Mouse (Mus musculus): ENCODE data around the gene Ythdf2.

Gene Ythdf2

GRCm38 (mm10) chr4:132209299-132209698, 2.8 kb downstream of the Ythdf2 start:
- DNase-seq (ENCODE audit: low spot score) = no peak

DNA sequence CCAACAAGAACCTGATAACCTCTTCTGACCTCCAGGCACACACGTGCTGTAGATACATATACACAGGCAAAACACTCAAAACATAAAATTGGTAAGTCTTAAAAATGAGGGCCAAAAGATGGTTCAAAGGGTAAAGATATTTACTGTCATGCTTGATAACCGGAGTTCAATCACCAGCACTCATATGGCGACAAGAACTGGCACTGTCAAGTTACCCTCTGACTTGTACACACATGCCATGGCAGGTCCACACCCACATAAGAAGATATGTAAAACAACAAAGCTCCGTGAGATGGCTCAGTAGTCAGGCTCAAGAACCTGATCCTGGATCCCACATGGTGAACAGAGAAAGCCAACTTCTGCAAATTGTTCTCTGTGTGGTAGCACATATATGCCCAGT, 4.8 kb downstream of the Ythdf2 start:
- DNase-seq (ENCODE audit: low spot score) = no peak

DNA sequence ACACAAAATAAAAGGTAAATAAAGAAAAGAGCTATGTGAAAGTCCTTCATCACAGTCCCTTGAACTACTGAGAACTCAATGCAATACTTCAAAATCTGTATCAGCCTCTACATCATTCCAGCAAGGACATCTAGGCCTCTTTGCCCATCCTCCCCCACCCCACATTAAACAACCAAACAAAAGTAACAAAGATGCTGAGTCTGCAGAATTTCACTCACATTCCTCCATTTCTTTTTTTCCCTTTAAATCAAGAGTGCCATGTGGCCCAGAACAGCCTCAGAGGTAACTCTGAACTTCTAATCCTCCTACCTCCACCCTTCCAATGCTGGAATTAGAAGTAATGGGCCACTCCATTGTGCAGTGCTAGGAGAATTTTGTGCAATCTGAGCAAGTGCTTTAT, 13.3 kb downstream of the Ythdf2 start:
- DNase-seq (ENCODE audit: low spot score) = no peak

DNA sequence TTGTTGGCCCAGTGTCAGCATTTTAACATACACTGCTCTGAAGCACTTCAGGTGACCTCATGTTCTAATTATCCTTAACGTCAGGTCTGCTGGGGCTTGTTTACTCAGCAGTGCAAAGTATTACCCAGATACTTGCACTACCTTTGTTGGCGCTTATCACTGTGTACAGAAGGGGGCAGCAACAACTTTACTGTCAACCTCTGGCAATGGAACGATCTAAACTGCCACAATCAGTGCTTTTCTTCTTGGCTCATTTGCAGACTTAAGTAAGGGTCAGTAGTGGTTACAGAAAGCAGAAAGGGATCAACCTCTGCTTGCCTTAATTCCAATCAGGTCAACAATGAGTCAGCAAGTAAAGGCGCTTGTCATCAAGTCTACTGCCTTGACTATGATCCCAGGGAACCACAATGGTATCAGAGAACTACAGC, 13.8 kb downstream of the Ythdf2 start:
- DNase-seq (ENCODE audit: low spot score) = peak; percentile 46

DNA sequence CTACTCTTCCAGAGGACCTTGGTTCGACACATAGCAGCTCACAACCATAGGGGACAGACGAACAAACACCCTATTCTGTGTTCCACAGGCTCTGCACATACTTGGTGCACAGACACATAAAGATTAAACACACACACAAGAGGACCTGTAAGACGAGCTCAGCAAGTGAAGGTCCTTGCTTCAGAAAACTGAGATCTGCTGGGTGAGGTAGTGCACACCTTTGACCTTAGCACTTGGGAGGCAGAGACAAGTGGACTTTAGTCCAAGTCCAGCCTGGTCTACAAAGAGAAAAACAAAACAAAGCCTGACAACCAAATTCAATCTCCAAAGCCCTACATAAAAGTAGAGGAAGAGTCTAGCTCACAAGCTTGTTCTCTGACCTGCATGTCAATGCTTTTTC, 17.1 kb downstream of the Ythdf2 start:
- no peak for DNase-seq (ENCODE audit: low spot score)

GRCm38 (mm10) chr4:132194373-132194772, 17.7 kb downstream of the Ythdf2 start:
- no peak for DNase-seq (ENCODE audit: low spot score)

DNA sequence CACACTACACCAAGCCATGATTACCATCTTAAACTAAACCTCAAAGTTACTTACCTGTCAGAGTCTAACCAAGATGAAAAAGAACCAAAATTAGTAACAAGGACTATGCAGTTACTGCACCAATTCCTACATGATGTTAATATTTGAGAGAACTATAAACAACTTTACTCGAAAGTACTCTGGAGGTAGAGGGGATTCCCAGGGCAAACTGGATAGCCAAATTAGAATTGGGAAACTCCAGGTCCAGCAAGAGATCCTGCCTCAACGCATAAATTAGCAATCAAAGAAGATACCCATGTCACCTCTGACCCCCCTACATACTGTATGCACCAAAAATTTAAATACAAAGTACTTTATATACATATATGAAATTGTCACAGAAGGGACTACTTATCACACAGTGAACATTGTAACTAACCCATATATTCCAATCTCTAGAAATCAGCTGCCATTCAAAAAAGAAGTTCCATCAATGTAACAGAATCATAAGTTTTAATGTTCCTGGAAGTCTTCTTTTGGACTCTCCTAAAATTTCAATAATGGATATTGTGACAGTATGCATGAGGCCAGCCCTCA, 24.2 kb downstream of the Ythdf2 start:
- DNase-seq (ENCODE audit: low spot score) = no peak

GRCm38 (mm10) chr4:132183162-132183561, 28.9 kb downstream of the Ythdf2 start:
- no peak for DNase-seq (ENCODE audit: low spot score)

GRCm38 (mm10) chr4:132181721-132182658, 30.1 kb downstream of the Ythdf2 start:
- no peak for DNase-seq (ENCODE audit: low spot score)

DNA sequence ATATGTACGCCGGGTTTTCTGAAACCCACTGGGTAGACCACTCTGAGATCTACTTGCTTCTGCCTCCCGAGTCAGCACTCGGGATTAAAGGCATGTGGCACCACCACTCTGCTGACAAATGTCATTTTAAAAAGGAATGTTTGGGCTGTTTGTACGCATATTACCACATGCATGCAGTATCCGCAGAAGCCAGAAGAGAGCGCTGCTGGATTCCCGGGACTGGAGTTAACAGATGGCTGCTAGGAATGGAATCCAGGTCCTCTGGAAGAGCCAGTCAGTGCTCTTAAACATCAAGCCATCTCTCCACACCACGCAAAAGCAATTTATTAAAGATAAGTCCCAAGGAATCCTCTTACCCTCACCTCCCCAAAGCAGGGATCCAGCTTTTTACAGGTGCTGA, 31.4 kb downstream of the Ythdf2 start:
- DNase-seq (ENCODE audit: low spot score) = peak; percentile 57

DNA sequence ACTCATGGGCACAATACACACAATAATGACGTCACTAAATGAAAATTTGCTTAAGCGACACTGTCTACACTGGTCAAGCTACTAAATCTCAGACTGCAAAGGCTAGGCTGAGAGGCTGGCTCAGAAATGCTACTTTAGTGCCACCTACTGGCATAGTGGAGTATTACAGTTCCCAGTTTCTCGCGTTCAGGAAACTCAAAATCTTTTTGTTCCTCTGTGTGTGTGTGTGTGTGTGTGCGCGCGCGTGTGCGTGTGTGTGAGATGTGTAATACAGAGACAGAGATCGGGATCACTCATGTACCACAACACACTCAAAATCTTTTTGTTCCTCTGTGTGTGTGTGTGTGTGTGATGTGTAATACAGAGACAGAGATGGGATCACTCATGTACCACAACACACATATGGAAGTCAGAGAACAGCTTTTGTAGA, 33.5 kb downstream of the Ythdf2 start:
- peak; percentile 67 for DNase-seq (ENCODE audit: low spot score)

DNA sequence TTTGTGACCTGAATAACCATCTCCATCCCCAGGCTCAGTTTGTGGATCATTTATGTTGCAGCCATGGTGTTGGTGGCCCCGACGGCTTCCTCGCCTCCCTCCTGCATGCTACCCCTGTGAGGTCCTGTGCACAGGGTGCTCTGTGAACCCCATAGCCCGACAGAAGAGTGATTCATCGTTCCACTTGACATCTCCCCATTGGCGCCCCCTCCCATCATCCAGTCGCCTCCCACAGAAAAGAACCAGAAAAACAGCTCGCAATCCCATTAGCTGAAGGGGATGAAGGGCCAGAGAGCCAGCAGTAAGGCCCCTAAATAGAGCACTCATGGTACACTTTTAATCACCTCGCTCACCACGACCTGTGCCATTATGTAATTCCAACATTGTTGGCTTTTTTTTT, 35.6 kb downstream of the Ythdf2 start:
- no peak for DNase-seq (ENCODE audit: low spot score)

- DNase-seq (ENCODE audit: low spot score) = no peak
These were observed 41.2 kb downstream of the Ythdf2 start for GRCm38 (mm10) chr4:132170891-132171290.

DNA sequence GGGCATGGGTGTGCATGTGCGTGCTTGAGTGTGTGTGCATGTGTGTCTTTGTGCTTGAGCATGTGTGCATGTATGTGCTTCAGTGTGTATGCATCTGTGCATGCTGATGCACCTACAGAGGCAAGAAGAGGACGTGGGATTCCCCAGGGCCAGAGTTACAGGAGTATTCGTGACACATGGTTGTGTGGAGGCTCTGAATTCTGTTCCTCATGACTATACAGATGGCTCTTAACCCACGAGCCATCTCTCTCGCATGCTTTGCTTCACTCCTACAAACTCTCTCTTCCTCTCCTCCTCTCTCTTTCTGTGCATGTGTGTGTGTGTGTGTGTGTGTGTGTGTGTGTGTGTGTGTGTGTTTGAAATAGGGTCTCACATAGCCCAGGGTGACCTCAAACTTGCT, 42.3 kb downstream of the Ythdf2 start:
- no peak for DNase-seq (ENCODE audit: low spot score)

GRCm38 (mm10) chr4:132169271-132169670, 42.8 kb downstream of the Ythdf2 start:
- DNase-seq (ENCODE audit: low spot score) = no peak

- DNase-seq (ENCODE audit: low spot score) = no peak
These were observed 44.7 kb downstream of the Ythdf2 start for GRCm38 (mm10) chr4:132167436-132167835.

DNA sequence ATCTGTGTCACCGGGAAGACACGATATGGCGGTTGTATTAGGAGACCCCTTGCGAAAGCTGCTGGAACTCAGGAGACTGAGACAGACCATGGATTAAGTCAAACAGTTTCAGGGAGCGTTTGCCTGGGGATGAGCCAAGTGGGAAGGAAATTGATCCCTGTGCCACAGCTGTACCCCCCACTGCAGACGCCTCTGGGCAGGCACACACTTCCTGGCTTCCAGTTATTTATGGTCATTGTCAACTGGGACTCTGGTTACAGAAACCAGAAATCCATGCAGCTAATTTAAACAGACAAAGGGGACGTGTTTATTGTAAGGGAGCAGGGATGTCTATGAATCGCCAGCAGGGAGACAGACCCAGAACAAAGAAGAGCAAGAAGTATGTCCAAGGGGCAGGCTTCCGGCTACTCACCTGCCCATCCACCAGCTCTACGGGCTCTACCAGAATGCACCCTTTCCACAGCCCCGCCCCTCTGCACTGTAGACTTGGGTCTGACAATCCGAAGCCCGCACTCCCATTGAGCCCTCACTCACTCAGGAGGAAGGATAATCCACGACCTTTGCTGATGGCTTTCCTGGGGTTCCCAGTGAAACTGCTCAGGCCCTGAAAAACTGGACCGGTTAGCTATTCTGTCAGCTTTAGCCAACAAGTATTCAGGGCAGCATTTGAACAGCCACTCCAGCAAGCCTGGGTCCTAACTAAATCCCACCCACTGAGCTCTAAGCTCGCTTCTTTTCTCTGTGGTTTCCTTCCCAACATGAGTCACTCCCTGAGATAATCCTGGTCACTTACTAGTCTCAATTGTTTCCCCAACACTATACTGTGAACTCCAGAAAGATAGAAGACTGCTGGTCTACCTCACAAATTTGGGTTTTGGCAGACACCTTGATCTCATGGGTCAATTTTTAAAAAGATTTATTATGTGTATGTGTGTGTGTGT, 45.5 kb downstream of the Ythdf2 start:
- DNase-seq (ENCODE audit: low spot score) = no peak

GRCm38 (mm10) chr4:132165691-132166090, 46.4 kb downstream of the Ythdf2 start:
- DNase-seq (ENCODE audit: low spot score) = no peak

DNA sequence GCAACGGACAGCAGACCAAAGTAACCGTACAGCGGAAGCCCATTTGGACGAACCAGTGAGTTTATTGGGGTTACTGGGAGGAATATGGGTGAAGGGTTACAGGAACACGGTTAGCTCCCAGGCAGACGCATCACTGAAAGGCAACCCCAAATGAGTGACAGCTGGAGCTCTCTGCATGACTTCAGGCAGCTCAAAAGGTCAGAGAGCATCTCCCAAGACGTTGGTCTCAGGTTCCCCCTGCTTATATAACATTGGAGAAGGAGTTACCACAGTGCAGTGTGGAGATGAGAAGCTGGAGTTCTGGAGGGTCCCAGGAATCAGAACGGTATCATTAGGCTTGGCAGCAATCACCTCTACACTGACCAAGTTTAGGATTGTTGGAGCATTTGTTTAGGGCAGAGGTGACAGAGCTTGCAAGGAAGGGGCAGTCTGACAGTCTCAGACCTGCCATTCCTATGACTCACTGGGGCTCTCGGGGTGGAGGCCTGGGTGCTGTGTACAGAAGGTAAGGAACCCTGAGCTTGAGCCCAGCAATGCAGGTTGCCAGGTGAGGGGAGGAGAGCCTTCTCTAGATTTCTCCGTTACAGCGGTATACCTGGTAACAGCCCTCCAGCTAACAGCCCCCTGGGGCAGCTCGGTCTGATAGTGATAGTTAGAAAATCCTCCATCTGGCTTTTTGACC, 55.0 kb downstream of the Ythdf2 start:
- DNase-seq (ENCODE audit: low spot score) = peak; percentile 72

DNA sequence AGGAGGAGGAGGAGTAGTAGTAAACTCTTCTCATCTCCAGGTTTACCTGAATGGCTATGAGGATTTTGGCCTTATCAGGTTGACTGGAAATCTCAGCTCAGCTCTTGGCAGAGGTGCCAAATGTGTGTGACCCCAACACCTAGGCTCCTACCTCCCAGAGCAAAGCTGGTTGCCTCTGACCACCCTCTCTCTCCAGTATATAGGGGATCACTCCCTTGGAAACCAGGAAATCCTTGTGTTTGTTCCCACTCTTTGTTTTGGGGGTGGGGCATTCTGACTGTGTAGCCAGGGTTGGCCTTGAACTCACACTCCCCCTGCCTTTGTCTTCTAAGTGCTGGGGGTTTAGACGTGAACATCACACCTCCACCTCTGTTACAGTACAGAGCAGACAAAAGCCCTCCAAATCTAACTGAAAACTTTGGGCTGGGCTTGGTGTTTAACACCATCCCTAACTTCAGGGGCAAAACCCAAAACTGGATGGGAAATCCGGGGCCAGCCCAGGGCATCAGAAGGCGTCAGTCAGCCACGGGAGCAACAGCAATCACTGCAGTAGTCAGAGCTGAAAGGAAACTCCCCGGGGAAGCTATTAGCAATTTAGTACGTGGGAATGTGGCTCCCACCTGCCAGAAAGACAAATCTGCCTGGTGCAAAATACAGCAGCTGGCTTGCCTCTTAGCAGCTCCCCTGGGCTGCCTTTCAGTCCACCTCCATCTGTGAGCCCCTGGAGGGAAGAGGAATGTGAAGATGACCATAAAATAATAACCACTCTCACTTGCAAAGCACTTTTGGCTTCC, 57.0 kb downstream of the Ythdf2 start:
- DNase-seq (ENCODE audit: low spot score) = no peak

GRCm38 (mm10) chr4:132151673-132152072, 60.4 kb downstream of the Ythdf2 start:
- no peak for DNase-seq (ENCODE audit: low spot score)

Measured in urinary bladder, postnatal 14 days (tissue).